Mouse (Mus musculus): ENCODE measurements around the gene Ppil1. TPM values are rescaled to one million over a fixed set of nuclear protein-coding genes. Genes with fewer than 3 reads are reported as not detected.

Gene Ppil1
- polyA plus RNA-seq, 1 experiment: 92.7 TPM

GRCm38 (mm10) chr17:29292996-29293395, 29.0 kb upstream of the Ppil1 start:
- Histone ChIP-seq H3K36me3 (ENCODE audit: control insufficient read depth, insufficient read depth, low read length, poor library complexity, severe bottlenecking) (no peaks in the 10 kb centered on the region), H3K4me1 (ENCODE audit: control insufficient read depth, insufficient read depth, low read length) (no peaks in the 10 kb centered on the region), H3K9ac (ENCODE audit: low read depth, poor library complexity, severe bottlenecking) (no peak overlapping the region), H3K27ac (ENCODE audit: insufficient read depth, low read length) (no peak overlapping the region), H3K27me3 (ENCODE audit: control insufficient read depth, insufficient read depth, low read length, poor library complexity, severe bottlenecking) (no peaks in the 10 kb centered on the region), H3K9me3 (replicated peaks; ENCODE audit: control insufficient read depth, insufficient read depth, low read length, poor library complexity, severe bottlenecking) (no peaks in the 10 kb centered on the region), H3K4me3 (ENCODE audit: low read depth, low read length) (no peak overlapping the region)
- TF ChIP-seq EP300 (IDR thresholded peaks at IDR 0.05; ENCODE audit: insufficient read depth, low read depth, low read length) (no peak), POLR2A (IDR thresholded peaks at IDR 0.05; ENCODE audit: insufficient read depth, low read length) (no peak), CTCF (IDR thresholded peaks at IDR 0.05; ENCODE audit: low read depth, low read length) (no peak)

- Histone ChIP-seq H3K36me3 (ENCODE audit: control insufficient read depth, insufficient read depth, low read length, poor library complexity, severe bottlenecking) (no peaks in the 10 kb centered on the region), H3K9me3 (replicated peaks; ENCODE audit: control insufficient read depth, insufficient read depth, low read length, poor library complexity, severe bottlenecking) (no peaks in the 10 kb centered on the region), H3K27ac (ENCODE audit: insufficient read depth, low read length) (no peak overlapping the region), H3K27me3 (ENCODE audit: control insufficient read depth, insufficient read depth, low read length, poor library complexity, severe bottlenecking) (no peaks in the 10 kb centered on the region), H3K4me1 (ENCODE audit: control insufficient read depth, insufficient read depth, low read length) (no peaks in the 10 kb centered on the region), H3K4me3 (ENCODE audit: low read depth, low read length) (no peak overlapping the region), H3K9ac (ENCODE audit: low read depth, poor library complexity, severe bottlenecking) (no peak overlapping the region)
- TF ChIP-seq EP300 (IDR thresholded peaks at IDR 0.05; ENCODE audit: insufficient read depth, low read depth, low read length) (no peak), CTCF (IDR thresholded peaks at IDR 0.05; ENCODE audit: low read depth, low read length) (no peak)
These were observed 27.8 kb upstream of the Ppil1 start for GRCm38 (mm10) chr17:29291793-29292192.

- Histone ChIP-seq H3K4me3 (ENCODE audit: low read depth, low read length) (no peak overlapping the region), H3K9me3 (replicated peaks; ENCODE audit: control insufficient read depth, insufficient read depth, low read length, poor library complexity, severe bottlenecking) (no peaks in the 10 kb centered on the region), H3K9ac (ENCODE audit: low read depth, poor library complexity, severe bottlenecking) (no peak overlapping the region), H3K27me3 (ENCODE audit: control insufficient read depth, insufficient read depth, low read length, poor library complexity, severe bottlenecking) (no peaks in the 10 kb centered on the region), H3K4me1 (ENCODE audit: control insufficient read depth, insufficient read depth, low read length) (no peaks in the 10 kb centered on the region), H3K36me3 (ENCODE audit: control insufficient read depth, insufficient read depth, low read length, poor library complexity, severe bottlenecking) (no peaks in the 10 kb centered on the region), H3K27ac (ENCODE audit: insufficient read depth, low read length) (no peak overlapping the region)
- no peak for TF ChIP-seq CTCF (IDR thresholded peaks at IDR 0.05; ENCODE audit: low read depth, low read length)
- TF ChIP-seq POLR2A (IDR thresholded peaks at IDR 0.05; ENCODE audit: insufficient read depth, low read length): no peak
- TF ChIP-seq EP300 (IDR thresholded peaks at IDR 0.05; ENCODE audit: insufficient read depth, low read depth, low read length): no peak
These were observed 18.4 kb upstream of the Ppil1 start for GRCm38 (mm10) chr17:29282216-29282952.

GRCm38 (mm10) chr17:29281541-29281940, 17.6 kb upstream of the Ppil1 start:
- Histone ChIP-seq H3K27ac (ENCODE audit: insufficient read depth, low read length) (no peak overlapping the region), H3K27me3 (ENCODE audit: control insufficient read depth, insufficient read depth, low read length, poor library complexity, severe bottlenecking) (no peaks in the 10 kb centered on the region)

GRCm38 (mm10) chr17:29280422-29280821, 16.4 kb upstream of the Ppil1 start:
- Histone ChIP-seq H3K9ac (ENCODE audit: low read depth, poor library complexity, severe bottlenecking) (no peak overlapping the region), H3K9me3 (replicated peaks; ENCODE audit: control insufficient read depth, insufficient read depth, low read length, poor library complexity, severe bottlenecking) (no peaks in the 10 kb centered on the region), H3K4me1 (ENCODE audit: control insufficient read depth, insufficient read depth, low read length) (no peaks in the 10 kb centered on the region), H3K27me3 (ENCODE audit: control insufficient read depth, insufficient read depth, low read length, poor library complexity, severe bottlenecking) (no peaks in the 10 kb centered on the region), H3K27ac (ENCODE audit: insufficient read depth, low read length) (peak overlapping the region; percentile 69), H3K36me3 (ENCODE audit: control insufficient read depth, insufficient read depth, low read length, poor library complexity, severe bottlenecking) (no peaks in the 10 kb centered on the region), H3K4me3 (ENCODE audit: low read depth, low read length) (no peak overlapping the region)
- TF ChIP-seq POLR2A (IDR thresholded peaks at IDR 0.05; ENCODE audit: insufficient read depth, low read length) (no peak), CTCF (IDR thresholded peaks at IDR 0.05; ENCODE audit: low read depth, low read length) (no peak), EP300 (IDR thresholded peaks at IDR 0.05; ENCODE audit: insufficient read depth, low read depth, low read length) (no peak)

More at GRCm38 (mm10) chr17:29281541-29281940, 17.6 kb upstream of the Ppil1 start:
- Histone ChIP-seq H3K4me3 (ENCODE audit: low read depth, low read length) (no peak overlapping the region), H3K9me3 (replicated peaks; ENCODE audit: control insufficient read depth, insufficient read depth, low read length, poor library complexity, severe bottlenecking) (no peaks in the 10 kb centered on the region), H3K9ac (ENCODE audit: low read depth, poor library complexity, severe bottlenecking) (no peak overlapping the region), H3K36me3 (ENCODE audit: control insufficient read depth, insufficient read depth, low read length, poor library complexity, severe bottlenecking) (no peaks in the 10 kb centered on the region), H3K4me1 (ENCODE audit: control insufficient read depth, insufficient read depth, low read length) (no peaks in the 10 kb centered on the region)
- no peak for TF ChIP-seq EP300 (IDR thresholded peaks at IDR 0.05; ENCODE audit: insufficient read depth, low read depth, low read length)
- no peak for TF ChIP-seq POLR2A (IDR thresholded peaks at IDR 0.05; ENCODE audit: insufficient read depth, low read length)
- TF ChIP-seq CTCF (IDR thresholded peaks at IDR 0.05; ENCODE audit: low read depth, low read length): no peak

- Histone ChIP-seq H3K9ac (ENCODE audit: low read depth, poor library complexity, severe bottlenecking) (no peak overlapping the region), H3K4me1 (ENCODE audit: control insufficient read depth, insufficient read depth, low read length) (no peaks in the 10 kb centered on the region), H3K36me3 (ENCODE audit: control insufficient read depth, insufficient read depth, low read length, poor library complexity, severe bottlenecking) (no peaks in the 10 kb centered on the region), H3K9me3 (replicated peaks; ENCODE audit: control insufficient read depth, insufficient read depth, low read length, poor library complexity, severe bottlenecking) (no peaks in the 10 kb centered on the region), H3K27me3 (ENCODE audit: control insufficient read depth, insufficient read depth, low read length, poor library complexity, severe bottlenecking) (no peaks in the 10 kb centered on the region), H3K4me3 (ENCODE audit: low read depth, low read length) (no peak overlapping the region), H3K27ac (ENCODE audit: insufficient read depth, low read length) (no peak overlapping the region)
- TF ChIP-seq EP300 (IDR thresholded peaks at IDR 0.05; ENCODE audit: insufficient read depth, low read depth, low read length) (no peak), POLR2A (IDR thresholded peaks at IDR 0.05; ENCODE audit: insufficient read depth, low read length) (no peak), CTCF (IDR thresholded peaks at IDR 0.05; ENCODE audit: low read depth, low read length) (no peak)
These were observed 9.9 kb upstream of the Ppil1 start for GRCm38 (mm10) chr17:29273889-29274288.
